Mouse (Mus musculus): ENCODE data around the gene Ccdc188. TPM values are rescaled to one million over a fixed set of nuclear protein-coding genes. Genes with fewer than 3 reads are reported as not detected.

Ccdc188 gene
- polyA plus RNA-seq, 1 experiment: not detected

- H3K36me3 ChIP-seq (ENCODE audit: control insufficient read depth, insufficient read depth, low read length, poor library complexity, severe bottlenecking): peaks cover 15% of the 10 kb centered on the region
- H3K4me3 ChIP-seq (ENCODE audit: low read depth, low read length): peak within 1 kb of the TSS; percentile 71
- no peaks in the 10 kb centered on the region for H3K27me3 ChIP-seq (ENCODE audit: control insufficient read depth, insufficient read depth, low read length, poor library complexity, severe bottlenecking)
- TF ChIP-seq POLR2A (IDR thresholded peaks at IDR 0.05; ENCODE audit: insufficient read depth, low read length) (no peak), CTCF (IDR thresholded peaks at IDR 0.05; ENCODE audit: low read depth, low read length) (no peak), EP300 (IDR thresholded peaks at IDR 0.05; ENCODE audit: insufficient read depth, low read depth, low read length) (no peak)
- no peaks in the 10 kb centered on the region for H3K9me3 ChIP-seq (replicated peaks; ENCODE audit: control insufficient read depth, insufficient read depth, low read length, poor library complexity, severe bottlenecking)
- no peaks in the 10 kb centered on the region for H3K4me1 ChIP-seq (ENCODE audit: control insufficient read depth, insufficient read depth, low read length)
- H3K27ac ChIP-seq (ENCODE audit: insufficient read depth, low read length): no peak within 1 kb of the TSS
- H3K9ac ChIP-seq (ENCODE audit: low read depth, poor library complexity, severe bottlenecking): peak within 1 kb of the TSS; percentile 75
Observed at GRCm38 (mm10) chr16:18234671-18235388, 17.2 kb downstream of the Ccdc188 start, which contains the start of gene Zdhhc8. TSS of gene Zdhhc8 (minus strand) at chr16:18235136.

DNA sequence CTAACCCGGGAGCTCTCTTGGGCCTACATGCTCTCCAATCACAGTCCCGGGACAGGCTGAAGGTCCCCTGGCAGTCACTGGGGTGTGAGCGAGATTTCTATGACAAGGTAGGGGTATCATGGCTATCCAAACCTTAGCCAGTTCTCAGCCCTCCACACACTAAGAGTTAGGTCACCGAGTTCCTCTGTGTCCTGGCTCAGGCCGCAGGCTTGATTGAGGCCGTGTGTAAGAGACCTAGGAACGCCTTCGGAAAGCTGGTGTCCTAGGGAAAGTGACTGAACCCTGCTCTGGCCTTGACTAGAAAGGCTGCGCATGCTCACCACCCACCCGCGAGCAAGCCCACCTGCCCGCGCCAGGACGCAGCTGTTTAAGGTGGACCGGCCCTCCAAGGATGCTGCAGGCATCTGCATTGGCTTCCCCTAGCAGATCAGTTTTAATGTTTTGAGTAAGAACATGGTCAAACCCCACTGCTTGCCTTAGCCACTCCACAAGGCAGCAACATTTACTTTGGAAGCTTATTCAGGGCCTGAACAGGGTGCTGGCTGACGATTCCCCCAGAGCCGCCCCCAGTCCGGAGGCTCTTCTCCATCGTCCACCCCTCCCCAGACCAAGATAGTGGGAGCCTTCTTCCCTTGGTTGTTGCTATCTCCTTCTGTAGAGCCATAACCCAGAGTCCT is 17.8 kb downstream of the Ccdc188 start:
- H3K9me3 ChIP-seq (replicated peaks; ENCODE audit: control insufficient read depth, insufficient read depth, low read length, poor library complexity, severe bottlenecking): no peaks in the 10 kb centered on the region
- TF ChIP-seq EP300 (IDR thresholded peaks at IDR 0.05; ENCODE audit: insufficient read depth, low read depth, low read length): no peak
- H3K36me3 ChIP-seq (ENCODE audit: control insufficient read depth, insufficient read depth, low read length, poor library complexity, severe bottlenecking): peaks cover 22% of the 10 kb centered on the region
- peak overlapping the region; percentile 75 for H3K9ac ChIP-seq (ENCODE audit: low read depth, poor library complexity, severe bottlenecking)
- H3K27ac ChIP-seq (ENCODE audit: insufficient read depth, low read length): no peak overlapping the region
- H3K27me3 ChIP-seq (ENCODE audit: control insufficient read depth, insufficient read depth, low read length, poor library complexity, severe bottlenecking): no peaks in the 10 kb centered on the region
- no peaks in the 10 kb centered on the region for H3K4me1 ChIP-seq (ENCODE audit: control insufficient read depth, insufficient read depth, low read length)
- H3K4me3 ChIP-seq (ENCODE audit: low read depth, low read length): peak overlapping the region; percentile 71

DNA sequence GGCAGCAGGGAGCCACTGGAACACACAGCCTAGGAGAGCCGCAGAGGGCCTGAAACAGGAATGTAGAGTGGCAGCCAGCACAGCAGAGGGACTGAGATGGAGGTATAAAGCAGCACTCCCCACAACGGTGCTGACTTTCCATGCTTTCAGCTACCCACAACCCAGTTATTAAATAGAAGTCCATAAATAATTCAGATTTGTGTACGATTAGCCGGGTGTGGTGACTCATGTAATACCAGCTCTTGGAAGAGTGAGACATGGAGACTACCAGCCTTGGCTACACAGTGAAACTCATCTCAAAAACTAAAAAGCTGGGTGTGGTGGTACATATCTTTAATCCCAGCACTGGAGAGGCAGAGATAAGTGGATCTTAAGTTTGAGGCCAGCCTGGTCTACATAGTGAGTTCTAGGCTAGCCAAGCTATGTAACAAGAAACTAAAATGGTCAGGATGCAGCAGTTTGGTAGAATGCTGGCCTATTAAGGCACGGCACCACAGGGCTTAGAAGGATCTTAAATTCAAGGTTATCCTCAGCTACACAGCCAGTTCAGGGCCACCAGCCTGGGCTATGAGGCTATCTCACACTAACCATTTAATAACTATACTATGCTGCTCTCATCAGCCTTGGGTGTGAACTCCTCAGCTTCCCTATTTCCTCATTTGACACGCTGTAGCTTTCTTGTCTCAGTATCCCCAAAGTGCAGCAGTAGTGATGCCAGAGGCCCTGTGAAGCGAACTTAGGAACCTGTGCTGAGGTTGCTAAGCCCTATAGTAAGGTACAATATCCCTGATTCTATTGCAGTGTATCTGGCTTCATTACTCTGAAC is 19.2 kb downstream of the Ccdc188 start:
- H3K27me3 ChIP-seq (ENCODE audit: control insufficient read depth, insufficient read depth, low read length, poor library complexity, severe bottlenecking): no peaks in the 10 kb centered on the region
- no peaks in the 10 kb centered on the region for H3K4me1 ChIP-seq (ENCODE audit: control insufficient read depth, insufficient read depth, low read length)
- TF ChIP-seq POLR2A (IDR thresholded peaks at IDR 0.05; ENCODE audit: insufficient read depth, low read length): no peak
- no peak for TF ChIP-seq CTCF (IDR thresholded peaks at IDR 0.05; ENCODE audit: low read depth, low read length)
- no peak for TF ChIP-seq EP300 (IDR thresholded peaks at IDR 0.05; ENCODE audit: insufficient read depth, low read depth, low read length)
- H3K27ac ChIP-seq (ENCODE audit: insufficient read depth, low read length): no peak overlapping the region
- H3K9ac ChIP-seq (ENCODE audit: low read depth, poor library complexity, severe bottlenecking): no peak overlapping the region
- H3K4me3 ChIP-seq (ENCODE audit: low read depth, low read length): no peak overlapping the region
- H3K36me3 ChIP-seq (ENCODE audit: control insufficient read depth, insufficient read depth, low read length, poor library complexity, severe bottlenecking): peaks cover 36% of the 10 kb centered on the region
- H3K9me3 ChIP-seq (replicated peaks; ENCODE audit: control insufficient read depth, insufficient read depth, low read length, poor library complexity, severe bottlenecking): no peaks in the 10 kb centered on the region

DNA sequence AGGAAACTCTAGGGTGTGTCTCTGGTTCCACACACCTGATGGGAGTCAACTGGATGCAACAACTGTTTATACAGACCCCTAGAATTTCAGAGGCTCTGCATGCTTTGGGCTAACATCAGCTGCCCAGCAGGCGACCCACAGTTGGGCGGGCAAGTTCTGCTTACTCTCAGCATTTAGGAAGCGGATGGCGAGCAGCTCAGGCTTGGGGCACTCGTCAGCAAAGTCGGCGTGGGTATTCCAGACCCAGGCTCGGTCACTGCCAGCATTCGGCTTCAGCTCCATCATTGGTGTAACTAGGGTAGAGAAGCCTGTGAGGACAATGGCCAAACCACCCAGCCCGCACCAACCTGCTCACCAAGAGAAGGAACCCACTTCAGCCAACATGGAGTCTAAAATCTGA is 23.9 kb downstream of the Ccdc188 start:
- peaks cover 83% of the 10 kb centered on the region for H3K36me3 ChIP-seq (ENCODE audit: control insufficient read depth, insufficient read depth, low read length, poor library complexity, severe bottlenecking)
- no peaks in the 10 kb centered on the region for H3K9me3 ChIP-seq (replicated peaks; ENCODE audit: control insufficient read depth, insufficient read depth, low read length, poor library complexity, severe bottlenecking)
- no peak overlapping the region for H3K9ac ChIP-seq (ENCODE audit: low read depth, poor library complexity, severe bottlenecking)
- H3K4me1 ChIP-seq (ENCODE audit: control insufficient read depth, insufficient read depth, low read length): no peaks in the 10 kb centered on the region
- H3K27me3 ChIP-seq (ENCODE audit: control insufficient read depth, insufficient read depth, low read length, poor library complexity, severe bottlenecking): no peaks in the 10 kb centered on the region
- H3K27ac ChIP-seq (ENCODE audit: insufficient read depth, low read length): no peak overlapping the region
- H3K4me3 ChIP-seq (ENCODE audit: low read depth, low read length): no peak overlapping the region
- TF ChIP-seq POLR2A (IDR thresholded peaks at IDR 0.05; ENCODE audit: insufficient read depth, low read length) (no peak), CTCF (IDR thresholded peaks at IDR 0.05; ENCODE audit: low read depth, low read length) (no peak), EP300 (IDR thresholded peaks at IDR 0.05; ENCODE audit: insufficient read depth, low read depth, low read length) (no peak)

DNA sequence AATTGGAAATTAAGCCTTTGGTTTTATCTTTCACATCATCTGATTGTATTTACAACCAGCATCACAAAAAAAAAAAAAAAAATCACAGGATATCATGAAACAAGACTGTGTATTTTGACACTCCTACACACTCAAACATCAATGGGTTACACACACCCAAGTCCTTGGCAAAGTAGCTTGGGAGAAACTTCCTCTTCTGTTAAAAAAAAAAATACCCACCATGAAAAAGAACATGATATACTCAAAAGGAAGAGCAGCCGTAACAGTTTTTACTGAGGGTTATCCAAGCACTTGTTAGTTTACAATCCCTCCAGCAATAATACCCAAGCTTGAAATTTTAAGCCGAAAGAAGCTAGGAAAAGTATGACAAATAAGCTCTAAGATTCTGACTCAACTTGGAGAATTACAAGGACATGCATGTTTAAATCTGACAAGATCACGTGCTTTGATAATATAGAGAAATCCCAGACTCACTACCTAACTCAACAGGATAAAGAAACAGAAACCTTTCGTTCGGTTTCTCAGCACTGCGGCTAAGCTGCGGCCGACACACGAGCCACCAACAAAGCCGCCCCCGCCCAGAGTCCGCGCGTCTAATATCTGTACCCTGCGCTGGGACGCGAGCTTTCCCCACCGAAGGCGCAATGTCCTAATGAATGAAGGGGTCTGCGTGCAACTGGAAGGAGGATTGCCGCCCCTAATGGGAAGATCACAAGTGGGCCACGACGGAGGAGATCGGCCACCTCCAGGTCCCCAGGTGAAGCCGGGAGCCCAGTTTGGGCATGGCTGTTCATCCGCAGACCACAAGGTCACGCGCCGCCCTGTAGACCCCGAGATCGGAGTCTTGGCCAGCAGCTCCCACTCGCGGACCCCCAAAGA is 30.1 kb downstream of the Ccdc188 start:
- Histone ChIP-seq H3K9ac (ENCODE audit: low read depth, poor library complexity, severe bottlenecking) (peak overlapping the region; percentile 99), H3K27ac (ENCODE audit: insufficient read depth, low read length) (peak overlapping the region; percentile 24; the same call in 1 of the 2 replicates), H3K4me1 (ENCODE audit: control insufficient read depth, insufficient read depth, low read length) (peaks cover 3% of the 10 kb centered on the region), H3K9me3 (replicated peaks; ENCODE audit: control insufficient read depth, insufficient read depth, low read length, poor library complexity, severe bottlenecking) (no peaks in the 10 kb centered on the region), H3K36me3 (ENCODE audit: control insufficient read depth, insufficient read depth, low read length, poor library complexity, severe bottlenecking) (peaks cover 65% of the 10 kb centered on the region), H3K4me3 (ENCODE audit: low read depth, low read length) (peak overlapping the region; percentile 98), H3K27me3 (ENCODE audit: control insufficient read depth, insufficient read depth, low read length, poor library complexity, severe bottlenecking) (no peaks in the 10 kb centered on the region)
- no peak for TF ChIP-seq POLR2A (IDR thresholded peaks at IDR 0.05; ENCODE audit: insufficient read depth, low read length)
- no peak for TF ChIP-seq EP300 (IDR thresholded peaks at IDR 0.05; ENCODE audit: insufficient read depth, low read depth, low read length)
- TF ChIP-seq CTCF (IDR thresholded peaks at IDR 0.05; ENCODE audit: low read depth, low read length): no peak

Data from ES-Bruce4 (cell line).